Mouse (Mus musculus): ENCODE measurements around the gene Gpc5. TPM values are rescaled to one million over a fixed set of nuclear protein-coding genes. Genes with fewer than 3 reads are reported as not detected.

The Gpc5 gene
- total and polyA plus RNA-seq, 2 experiments from 2014 or later = 13.8 to 23.0 TPM

DNA sequence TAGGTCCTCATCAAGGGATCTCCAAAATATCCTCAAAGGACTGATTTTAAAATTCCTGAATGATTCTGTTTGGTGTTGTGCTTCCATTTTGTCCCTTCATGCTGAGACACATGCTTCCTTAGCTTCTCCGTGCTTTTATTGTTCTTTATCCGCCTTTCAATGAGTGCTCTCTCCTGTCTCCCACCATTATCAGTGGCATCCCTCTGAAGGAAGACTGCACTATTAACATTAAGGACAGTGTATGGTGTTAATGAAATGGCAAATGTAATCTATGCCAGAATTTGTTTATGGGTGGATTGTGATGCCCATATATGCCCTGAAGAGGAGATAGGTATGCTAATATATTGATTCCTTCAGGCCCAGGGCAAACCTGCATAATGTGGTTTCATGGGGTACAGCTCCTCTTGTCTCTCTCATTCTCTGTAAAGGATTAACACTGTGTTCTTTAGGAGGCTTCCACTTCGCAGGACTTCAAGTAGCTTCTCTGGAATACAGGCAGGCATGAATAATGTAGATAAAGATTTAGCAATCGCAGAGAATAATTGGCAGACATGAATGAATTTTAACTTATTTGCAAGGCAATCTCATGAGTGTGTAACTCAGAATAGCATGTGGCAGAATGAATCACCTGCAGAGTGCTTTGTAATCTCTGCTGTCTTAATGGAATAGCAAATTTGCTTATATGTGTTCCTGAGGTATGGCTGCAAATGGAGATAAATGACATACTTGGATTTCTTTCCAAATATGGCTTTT lies 148.8 kb downstream of the Gpc5 start:
- no peak overlapping the region for H3K9ac ChIP-seq (replicated peaks; ENCODE audit: low read length, poor library complexity, severe bottlenecking)
- no peak overlapping the region for H3K4me3 ChIP-seq (ENCODE audit: low read depth, low read length)
- H3K27me3 ChIP-seq (ENCODE audit: insufficient read depth, low read length) = no peaks in the 10 kb centered on the region
- no peak overlapping the region for H3K4me2 ChIP-seq (ENCODE audit: low read depth, low read length, poor library complexity, severe bottlenecking)
- WGBS = 31% methylated on average over 4 of the region's 4 CpGs
- DNase-seq (ENCODE audit: low spot score) = no peak
- H3K9me3 ChIP-seq (ENCODE audit: low read length) = no peaks in the 10 kb centered on the region
- H3K36me3 ChIP-seq (ENCODE audit: insufficient read depth, low read length) = no peaks in the 10 kb centered on the region
- H3K4me1 ChIP-seq (ENCODE audit: insufficient read depth, low read length) = no peaks in the 10 kb centered on the region
- H3K27ac ChIP-seq (ENCODE audit: low read depth, low read length) = no peak overlapping the region
- TF ChIP-seq CTCF (IDR thresholded peaks at IDR 0.05) = no peak
- ATAC-seq (ENCODE audit: low FRiP score) = peak; percentile 27; the same call in 1 of the 2 replicates

DNA sequence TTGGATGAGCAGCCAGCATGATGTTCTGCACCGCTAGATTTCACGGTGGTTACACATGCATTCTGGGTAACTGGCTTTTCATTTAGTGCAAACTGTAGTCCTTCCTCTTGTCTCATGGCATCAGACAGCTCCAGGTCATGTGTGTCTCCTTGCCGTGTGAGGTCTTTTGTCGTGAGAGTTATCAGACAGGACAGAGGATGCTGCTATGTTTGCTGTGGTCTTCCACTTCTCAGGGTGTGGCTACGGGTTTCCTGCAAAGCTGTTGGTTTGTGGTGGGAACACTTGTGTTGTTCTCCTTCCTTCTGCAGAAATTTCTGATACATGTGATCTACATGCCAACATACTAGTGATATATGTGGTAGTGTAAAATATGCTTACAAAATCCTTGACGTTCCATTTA lies 158.5 kb downstream of the Gpc5 start:
- Histone ChIP-seq H3K4me1 (ENCODE audit: insufficient read depth, low read length) (no peaks in the 10 kb centered on the region), H3K9me3 (ENCODE audit: low read length) (no peaks in the 10 kb centered on the region), H3K27me3 (ENCODE audit: insufficient read depth, low read length) (no peaks in the 10 kb centered on the region), H3K27ac (ENCODE audit: low read depth, low read length) (no peak overlapping the region), H3K4me3 (ENCODE audit: low read depth, low read length) (no peak overlapping the region), H3K36me3 (ENCODE audit: insufficient read depth, low read length) (no peaks in the 10 kb centered on the region), H3K9ac (replicated peaks; ENCODE audit: low read length, poor library complexity, severe bottlenecking) (no peak overlapping the region), H3K4me2 (ENCODE audit: low read depth, low read length, poor library complexity, severe bottlenecking) (no peak overlapping the region)
- 90% methylated on average over 6 of the region's 6 CpGs for whole genome bisulfite sequencing
- no peak for ATAC-seq (ENCODE audit: low FRiP score)
- no peak for DNase-seq (ENCODE audit: low spot score)
- no peak for TF ChIP-seq CTCF (IDR thresholded peaks at IDR 0.05)

DNA sequence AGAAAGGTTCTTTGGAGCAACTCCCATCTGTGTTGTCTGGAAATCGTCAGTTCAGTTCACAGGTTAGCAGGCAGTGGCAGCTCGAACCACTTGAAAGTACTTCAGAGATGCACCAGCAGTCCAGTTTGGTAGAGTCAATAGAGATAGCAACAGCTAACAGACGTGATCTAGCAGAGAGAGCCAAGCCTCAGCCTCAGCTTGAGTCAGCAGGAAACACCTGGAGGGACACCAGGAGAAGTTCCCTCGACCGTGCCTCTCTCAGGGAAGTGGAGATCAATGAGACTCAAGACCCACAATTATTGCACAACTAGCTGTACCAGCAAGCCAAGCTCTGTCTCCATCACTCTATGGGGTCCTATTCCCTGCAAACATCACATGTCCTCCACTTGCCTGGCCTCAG lies 159.8 kb downstream of the Gpc5 start:
- DNase-seq (ENCODE audit: low spot score) = no peak
- TF ChIP-seq CTCF (IDR thresholded peaks at IDR 0.05) = no peak
- H3K4me1 ChIP-seq (ENCODE audit: insufficient read depth, low read length) = no peaks in the 10 kb centered on the region
- no peak overlapping the region for H3K9ac ChIP-seq (replicated peaks; ENCODE audit: low read length, poor library complexity, severe bottlenecking)
- H3K27me3 ChIP-seq (ENCODE audit: insufficient read depth, low read length) = no peaks in the 10 kb centered on the region
- H3K36me3 ChIP-seq (ENCODE audit: insufficient read depth, low read length) = no peaks in the 10 kb centered on the region
- H3K27ac ChIP-seq (ENCODE audit: low read depth, low read length) = no peak overlapping the region
- WGBS = 77% methylated on average over 5 of the region's 5 CpGs
- no peak overlapping the region for H3K4me2 ChIP-seq (ENCODE audit: low read depth, low read length, poor library complexity, severe bottlenecking)
- H3K9me3 ChIP-seq (ENCODE audit: low read length) = no peaks in the 10 kb centered on the region
- H3K4me3 ChIP-seq (ENCODE audit: low read depth, low read length) = no peak overlapping the region
- ATAC-seq (ENCODE audit: low FRiP score) = no peak

GRCm38 (mm10) chr14:115253155-115253554 lies 161.1 kb downstream of the Gpc5 start:
- WGBS = 86% methylated on average over 3 of the region's 3 CpGs
- Histone ChIP-seq H3K27me3 (ENCODE audit: insufficient read depth, low read length) (no peaks in the 10 kb centered on the region), H3K4me3 (ENCODE audit: low read depth, low read length) (no peak overlapping the region), H3K9ac (replicated peaks; ENCODE audit: low read length, poor library complexity, severe bottlenecking) (no peak overlapping the region), H3K9me3 (ENCODE audit: low read length) (no peaks in the 10 kb centered on the region), H3K4me1 (ENCODE audit: insufficient read depth, low read length) (no peaks in the 10 kb centered on the region), H3K27ac (ENCODE audit: low read depth, low read length) (no peak overlapping the region), H3K4me2 (ENCODE audit: low read depth, low read length, poor library complexity, severe bottlenecking) (no peak overlapping the region), H3K36me3 (ENCODE audit: insufficient read depth, low read length) (no peaks in the 10 kb centered on the region)
- DNase-seq (ENCODE audit: low spot score) (no peak), ATAC-seq (ENCODE audit: low FRiP score) (no peak)
- TF ChIP-seq CTCF (IDR thresholded peaks at IDR 0.05) = no peak

- no peak for TF ChIP-seq CTCF (IDR thresholded peaks at IDR 0.05)
- DNase-seq (ENCODE audit: low spot score) = no peak
- Histone ChIP-seq H3K9ac (replicated peaks; ENCODE audit: low read length, poor library complexity, severe bottlenecking) (no peak overlapping the region), H3K4me2 (ENCODE audit: low read depth, low read length, poor library complexity, severe bottlenecking) (no peak overlapping the region), H3K9me3 (ENCODE audit: low read length) (no peaks in the 10 kb centered on the region), H3K4me3 (ENCODE audit: low read depth, low read length) (no peak overlapping the region), H3K36me3 (ENCODE audit: insufficient read depth, low read length) (no peaks in the 10 kb centered on the region), H3K4me1 (ENCODE audit: insufficient read depth, low read length) (no peaks in the 10 kb centered on the region), H3K27ac (ENCODE audit: low read depth, low read length) (no peak overlapping the region), H3K27me3 (ENCODE audit: insufficient read depth, low read length) (no peaks in the 10 kb centered on the region)
- WGBS = 93% methylated on average over 2 of the region's 2 CpGs
- ATAC-seq (ENCODE audit: low FRiP score) = no peak
These were observed 161.7 kb downstream of the Gpc5 start for GRCm38 (mm10) chr14:115253685-115254084.

- TF ChIP-seq CTCF (IDR thresholded peaks at IDR 0.05) = no peak
- WGBS = 87% methylated on average over 6 of the region's 6 CpGs
- Histone ChIP-seq H3K36me3 (ENCODE audit: insufficient read depth, low read length) (no peaks in the 10 kb centered on the region), H3K9me3 (ENCODE audit: low read length) (no peaks in the 10 kb centered on the region), H3K27me3 (ENCODE audit: insufficient read depth, low read length) (no peaks in the 10 kb centered on the region), H3K9ac (replicated peaks; ENCODE audit: low read length, poor library complexity, severe bottlenecking) (no peak overlapping the region), H3K4me2 (ENCODE audit: low read depth, low read length, poor library complexity, severe bottlenecking) (no peak overlapping the region), H3K4me3 (ENCODE audit: low read depth, low read length) (no peak overlapping the region), H3K27ac (ENCODE audit: low read depth, low read length) (no peak overlapping the region), H3K4me1 (ENCODE audit: insufficient read depth, low read length) (no peaks in the 10 kb centered on the region)
- ATAC-seq (ENCODE audit: low FRiP score) = no peak
- DNase-seq (ENCODE audit: low spot score) = no peak
These were observed 177.8 kb downstream of the Gpc5 start for GRCm38 (mm10) chr14:115269703-115270402.
